Mouse (Mus musculus) kidney, adult 2 months (tissue): ENCODE measurements around the gene Eppin. TPM values are rescaled to one million over a fixed set of nuclear protein-coding genes. Genes with fewer than 3 reads are reported as not detected.

Source experiments
- DNase-seq: peaks from one replicate; pipeline ENCODE4 v3.0.0; 2021
- H3K27ac ChIP-seq: fragments of 200-500 bp; 2 replicates; pipeline ENCODE4 v1.5.1; 2012; ENCODE audit warnings: low read depth, low read length, control low read depth, inconsistent platforms; ENCODE audit not compliant: insufficient read depth
- H3K27me3 ChIP-seq: fragments of 200-500 bp; replicated peaks from 2 replicates; pipeline ENCODE4 v1.6.1; 2012; ENCODE audit warnings: mild to moderate bottlenecking, moderate library complexity, low read length, inconsistent platforms; ENCODE audit not compliant: control insufficient read depth, insufficient read depth
- H3K36me3 ChIP-seq: fragments of 200-500 bp; 2 replicates; pipeline ENCODE4 v1.6.1; 2012; ENCODE audit warnings: mild to moderate bottlenecking, moderate library complexity, low read length, inconsistent platforms; ENCODE audit not compliant: control insufficient read depth, insufficient read depth
- H3K4me1 ChIP-seq: fragments of 200-500 bp; 2 replicates; pipeline ENCODE4 v1.6.1; 2011; ENCODE audit warnings: low read length; ENCODE audit not compliant: control insufficient read depth, insufficient read depth
- H3K4me3 ChIP-seq: fragments of 200-500 bp; 2 replicates; pipeline ENCODE4 v1.5.1; 2011; ENCODE audit warnings: mild to moderate bottlenecking, low read depth, low read length, control low read depth; ENCODE audit not compliant: insufficient read depth
- CTCF ChIP-seq: fragments of 200-500 bp; conservative IDR thresholded peaks from 2 replicates; pipeline ENCODE4 v1.5.1; 2011; ENCODE audit warnings: low read depth, mild to moderate bottlenecking, control low read depth, low read length, moderate library complexity, mixed read lengths; ENCODE audit not compliant: insufficient read depth, insufficient read length
- POLR2A ChIP-seq: fragments of 200-500 bp; IDR thresholded peaks from one replicate; pipeline ENCODE4 v1.6.1; 2011; ENCODE audit warnings: low read depth, low read length, control low read depth
- WGBS: fragments of 180-500 bp; shearing (Covaris S2); methylation state at CpG from one replicate; pipeline ENCODE4 v1.1.7; 2018; 5-methylcytosine and 5-hydroxymethylcytosine counted together
- polyA plus RNA-seq: library from polyadenylated mRNA; depleted of rRNA; stranded (reverse); fragments of >200 nt; gene quantifications from 2 replicates; pipeline ENCODE4 v1.2.3, GENCODE M21; 2012

Eppin gene
- polyA plus RNA-seq, 1 experiment = not detected

DNA sequence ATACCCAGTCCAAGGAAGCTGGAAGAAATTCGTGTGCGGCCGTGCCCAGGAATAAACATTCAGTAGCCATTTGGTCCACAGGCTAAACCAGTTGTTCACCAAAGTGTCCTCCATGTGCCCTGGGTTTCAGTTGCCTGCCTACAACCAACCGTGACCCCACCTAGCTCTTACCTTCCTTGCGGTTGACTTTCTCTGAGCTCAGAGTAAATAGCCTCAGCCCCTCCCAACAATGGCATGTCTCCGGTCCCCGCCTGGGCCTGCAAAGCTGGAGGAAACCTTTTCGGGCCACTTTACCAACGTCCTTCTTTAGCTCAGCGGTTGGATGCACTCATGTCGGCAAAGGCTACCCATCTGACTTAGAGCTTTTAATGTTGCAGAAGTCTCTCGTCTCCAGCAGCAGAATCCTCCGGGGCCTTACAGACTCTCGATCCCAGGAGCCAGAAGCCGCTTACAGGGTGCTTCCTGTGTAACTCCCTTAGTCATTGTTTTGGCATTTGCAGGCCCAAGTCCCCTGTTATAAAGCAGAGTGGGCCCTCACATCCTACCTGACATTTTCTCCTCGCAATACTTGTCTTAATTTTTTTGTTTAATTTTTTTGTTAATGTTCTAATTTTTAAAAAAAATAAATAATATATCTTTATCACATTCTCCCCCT is 34.3 kb downstream of the Eppin start:
- H3K36me3 ChIP-seq = no peaks in the 10 kb centered on the region
- H3K4me3 ChIP-seq = no peak overlapping the region
- H3K27me3 ChIP-seq = no peaks in the 10 kb centered on the region
- TF ChIP-seq CTCF (no peak), POLR2A (no peak)
- DNase-seq = no peak
- no peak overlapping the region for H3K27ac ChIP-seq
- 62% methylated on average over 16 of the region's 16 CpGs for WGBS
- H3K4me1 ChIP-seq = no peaks in the 10 kb centered on the region

DNA sequence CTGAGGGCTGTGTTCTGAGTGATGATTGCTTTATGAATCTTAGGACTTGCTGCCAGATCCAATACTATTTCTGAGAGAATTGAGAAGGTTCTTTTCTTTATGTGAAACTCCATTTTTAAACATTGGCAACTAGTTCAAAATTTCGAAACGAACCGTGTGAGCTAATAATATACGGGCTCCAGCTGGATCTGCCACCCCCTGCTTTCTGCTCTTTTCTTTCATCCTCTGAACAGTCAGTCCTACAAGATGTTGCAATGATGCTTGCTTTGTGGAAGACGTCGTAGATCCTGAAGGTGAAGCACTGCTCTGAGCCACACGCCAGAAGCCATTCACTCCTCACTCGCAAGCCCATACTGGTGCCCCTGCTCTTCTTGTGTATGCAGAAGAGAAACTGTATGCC is 35.0 kb downstream of the Eppin start:
- TF ChIP-seq POLR2A = no peak
- WGBS = 90% methylated on average over 8 of the region's 8 CpGs

DNA sequence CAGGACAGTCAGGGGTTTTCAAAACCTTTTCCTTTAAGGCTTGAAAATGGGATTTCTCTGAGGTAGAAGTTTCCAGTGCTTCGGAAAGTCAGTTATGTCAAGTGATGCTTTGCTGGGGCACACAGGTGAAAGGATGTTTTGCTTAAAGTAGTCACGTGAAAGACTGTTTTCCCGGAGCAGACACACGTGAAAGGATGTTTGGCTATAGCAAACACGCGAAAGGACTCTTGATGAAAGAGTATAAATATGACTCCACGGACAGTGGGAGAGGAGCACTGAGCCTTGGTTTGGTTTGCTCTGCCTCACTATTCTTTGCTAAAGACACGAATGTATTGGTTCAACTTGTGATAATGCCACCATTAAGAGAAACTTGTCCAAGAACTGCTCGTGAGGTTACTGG is 41.9 kb downstream of the Eppin start:
- 90% methylated on average over 9 of the region's 9 CpGs for WGBS
- TF ChIP-seq POLR2A = no peak
- no peak for TF ChIP-seq CTCF
- Histone ChIP-seq H3K4me1 (no peaks in the 10 kb centered on the region), H3K4me3 (no peak overlapping the region), H3K27me3 (no peaks in the 10 kb centered on the region), H3K27ac (no peak overlapping the region), H3K36me3 (no peaks in the 10 kb centered on the region)
- no peak for DNase-seq

More for the DNA sequence above, 35.0 kb downstream of the Eppin start:
- H3K4me3 ChIP-seq = no peak overlapping the region
- H3K4me1 ChIP-seq = no peaks in the 10 kb centered on the region
- H3K27ac ChIP-seq = no peak overlapping the region
- no peaks in the 10 kb centered on the region for H3K36me3 ChIP-seq
- DNase-seq = no peak
- H3K27me3 ChIP-seq = no peaks in the 10 kb centered on the region

DNA sequence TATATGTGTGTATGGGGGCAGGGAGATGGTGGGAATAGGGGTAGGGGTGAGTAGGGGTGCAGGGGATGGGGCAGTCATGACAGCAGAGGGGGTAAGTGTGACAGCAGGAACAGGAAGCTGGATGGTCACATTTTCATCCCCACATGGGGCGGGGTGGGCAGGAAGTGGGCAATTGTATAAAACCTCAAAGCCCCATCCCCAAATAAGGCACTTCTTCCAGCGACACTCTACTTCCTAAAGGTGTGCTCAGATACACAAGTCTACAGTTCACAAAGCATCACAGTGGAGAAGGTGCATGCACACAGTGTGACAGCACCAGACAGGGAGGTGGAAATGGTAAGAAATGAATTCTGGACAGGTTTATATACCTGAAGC is 42.5 kb downstream of the Eppin start:
- H3K4me1 ChIP-seq = no peaks in the 10 kb centered on the region
- H3K36me3 ChIP-seq = no peaks in the 10 kb centered on the region
- H3K27me3 ChIP-seq = no peaks in the 10 kb centered on the region
- no peak for DNase-seq
- H3K4me3 ChIP-seq = no peak overlapping the region
- H3K27ac ChIP-seq = no peak overlapping the region
- TF ChIP-seq CTCF (no peak), POLR2A (no peak)
- 72% methylated on average over 2 of the region's 2 CpGs for WGBS

DNA sequence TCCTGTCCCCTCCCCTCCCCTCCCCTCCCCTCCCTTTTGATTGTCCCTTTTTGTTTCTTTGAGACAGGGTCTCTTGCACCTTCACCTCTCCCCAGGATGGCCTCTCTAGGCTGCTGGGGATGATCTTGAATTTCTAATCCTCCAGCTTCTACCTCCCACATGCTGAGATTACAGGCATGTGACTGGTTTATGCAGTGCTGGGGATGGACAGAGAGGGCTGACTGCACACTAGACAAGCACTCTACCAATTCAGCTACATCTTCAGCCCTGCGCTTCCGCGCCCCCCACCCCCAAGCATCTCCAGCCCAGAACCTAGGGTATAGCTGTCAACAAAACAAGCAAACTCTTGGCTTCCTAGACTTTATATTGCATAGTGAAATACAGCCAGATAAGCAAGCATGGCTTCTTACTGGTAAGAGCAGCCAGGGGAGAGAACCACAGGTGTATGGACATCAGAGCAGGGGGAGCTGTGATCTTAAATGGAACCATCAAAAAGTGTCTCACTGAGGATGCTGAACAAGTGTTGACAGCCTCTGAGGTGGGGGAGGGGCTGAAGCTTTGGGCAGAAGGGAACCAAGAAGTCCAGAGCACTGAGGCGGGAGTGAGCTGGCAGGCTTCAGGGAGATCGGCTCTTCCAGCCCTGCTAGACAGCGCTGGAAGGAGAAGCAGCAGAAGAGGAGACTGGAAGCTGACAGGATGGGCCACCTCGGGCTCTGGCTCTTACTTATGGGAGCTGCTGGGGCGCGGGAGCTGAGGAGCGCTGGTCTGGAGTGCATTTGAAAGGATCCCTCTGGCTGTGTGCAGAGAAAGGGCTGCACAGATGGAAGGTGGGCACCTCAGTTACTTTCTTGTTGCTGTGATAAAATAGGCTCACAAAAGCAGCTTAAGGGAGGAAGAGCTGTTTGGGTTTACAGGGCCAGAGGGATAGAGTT is 43.2 kb downstream of the Eppin start:
- no peak for DNase-seq
- Histone ChIP-seq H3K36me3 (no peaks in the 10 kb centered on the region), H3K27me3 (no peaks in the 10 kb centered on the region), H3K4me3 (no peak overlapping the region), H3K4me1 (no peaks in the 10 kb centered on the region), H3K27ac (no peak overlapping the region)
- WGBS = 40% methylated on average over 10 of the region's 10 CpGs
- no peak for TF ChIP-seq POLR2A
- no peak for TF ChIP-seq CTCF

DNA sequence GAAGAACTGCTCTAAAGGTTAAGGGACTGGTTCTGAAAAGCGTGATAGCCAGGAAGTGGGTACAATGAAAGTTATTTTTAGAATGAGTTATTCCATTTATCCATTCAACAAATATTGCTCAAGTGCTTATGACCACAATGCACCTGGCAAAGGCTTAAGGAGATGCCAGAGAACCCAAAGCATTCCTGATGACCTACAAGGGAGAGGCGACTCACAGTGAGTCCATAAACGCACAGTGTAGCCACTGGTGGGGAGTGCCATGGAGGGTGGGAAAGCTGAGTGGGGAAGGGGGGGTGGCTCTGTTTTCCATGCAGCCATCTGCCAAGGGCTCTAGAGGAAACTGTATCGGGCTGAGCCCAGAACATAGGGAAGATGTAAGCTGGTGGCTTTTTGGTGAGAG is 44.1 kb downstream of the Eppin start:
- WGBS = 52% methylated on average over 4 of the region's 4 CpGs
- Histone ChIP-seq H3K27ac (no peak overlapping the region), H3K36me3 (no peaks in the 10 kb centered on the region), H3K4me1 (peaks cover 5% of the 10 kb centered on the region; the same call in 1 of the 2 replicates), H3K4me3 (no peak overlapping the region), H3K27me3 (no peaks in the 10 kb centered on the region)
- DNase-seq = no peak
- TF ChIP-seq POLR2A (no peak), CTCF (no peak)

DNA sequence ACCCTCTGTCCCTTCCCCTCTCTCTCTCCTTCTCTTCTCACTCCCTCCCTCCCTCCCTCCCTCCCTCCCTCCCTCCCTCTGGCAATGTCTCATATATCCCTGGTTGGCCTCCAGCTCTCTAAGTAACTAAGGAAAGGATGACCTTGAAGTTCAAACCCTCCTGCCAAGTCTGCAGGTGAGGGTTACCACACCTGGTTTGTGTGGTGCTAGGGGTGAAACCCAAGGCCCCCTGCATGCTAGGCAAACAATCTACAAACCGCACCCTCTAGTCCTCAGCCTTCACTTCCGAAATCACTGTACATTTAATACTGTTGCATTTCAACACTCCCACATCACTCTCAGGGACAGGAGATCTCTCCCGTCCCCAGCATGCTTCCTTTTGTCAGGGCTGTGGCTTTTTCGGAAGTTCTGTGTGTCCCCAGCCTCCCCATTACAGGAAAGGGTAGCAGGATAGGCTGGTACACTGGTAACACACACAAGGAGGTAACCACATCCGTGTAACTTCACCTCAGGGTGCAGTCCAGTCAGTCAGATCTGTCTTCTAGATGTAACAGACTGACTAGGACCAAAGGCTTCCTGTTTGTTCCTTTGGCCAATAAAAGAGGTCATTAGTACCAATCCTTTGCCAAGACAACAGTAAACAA is 48.8 kb downstream of the Eppin start:
- no peak overlapping the region for H3K4me3 ChIP-seq
- no peaks in the 10 kb centered on the region for H3K36me3 ChIP-seq
- H3K4me1 ChIP-seq = peaks cover 14% of the 10 kb centered on the region; the same call in 1 of the 2 replicates
- 29% methylated on average over 5 of the region's 5 CpGs for WGBS
- H3K27ac ChIP-seq = peak overlapping the region; percentile 62; the same call in 1 of the 2 replicates
- no peak for DNase-seq
- TF ChIP-seq POLR2A (no peak), CTCF (no peak)
- H3K27me3 ChIP-seq = no peaks in the 10 kb centered on the region
